Comparison of ENCODE assay signal across 27 mouse cellular contexts in genomic region chr15:93548297-93548696, GRCm38 (mm10).
"Had no signal": no experiment of that assay in that cellular context is flagged by ENCODE, and none has a peak within 500 bp of the region (broad histone marks: within the 10 kb centered on the region; RNA-seq: fewer than 3 reads in every experiment).

No protein-coding gene starts in this region.

- ATAC-seq: hindbrain, embryonic 16.5 days; intestine, embryonic 16.5 days; liver, postnatal 0 days had no signal

- H3K9me3 ChIP-seq: heart, embryonic 13.5 days; heart, embryonic 15.5 days; hindbrain, embryonic 10.5 days; hindbrain, embryonic 12.5 days; kidney, embryonic 15.5 days; limb, embryonic 10.5 days; limb, embryonic 12.5 days; liver, embryonic 13.5 days; liver, embryonic 15.5 days had no signal

- H3K4me2 ChIP-seq: heart, embryonic 11.5 days; heart, embryonic 13.5 days; heart, embryonic 15.5 days; hindbrain, embryonic 12.5 days; hindbrain, embryonic 14.5 days; kidney, embryonic 15.5 days; limb, embryonic 12.5 days; liver, embryonic 13.5 days; liver, embryonic 15.5 days had no signal

- H3K9ac ChIP-seq: heart, embryonic 13.5 days; heart, embryonic 15.5 days; hindbrain, embryonic 12.5 days; hindbrain, embryonic 14.5 days; kidney, embryonic 15.5 days; limb, embryonic 12.5 days; liver, embryonic 13.5 days; liver, embryonic 15.5 days; liver, postnatal 0 days had no signal

- H3K4me3 ChIP-seq: heart, adult 2 months; heart, embryonic 13.5 days; heart, embryonic 15.5 days; hindbrain, embryonic 10.5 days; hindbrain, embryonic 12.5 days; kidney, embryonic 15.5 days; limb, embryonic 10.5 days; limb, embryonic 12.5 days; liver, embryonic 13.5 days; liver, embryonic 15.5 days had no signal

- H3K27me3 ChIP-seq: heart, embryonic 13.5 days; heart, embryonic 15.5 days; hindbrain, embryonic 12.5 days; kidney, embryonic 15.5 days; limb, embryonic 12.5 days; liver, embryonic 13.5 days; liver, embryonic 15.5 days had no signal

- DNase-seq: gastrocnemius, postnatal 14 days; gastrocnemius, postnatal 36 days; heart, adult 2 months; heart, postnatal 4 days; kidney, adult 11 months; kidney, adult 2 months; kidney, adult 9 months; kidney, postnatal 14 days; kidney, postnatal 36 days; layer of hippocampus, adult 9-11 months; layer of hippocampus, postnatal 36 days; liver; liver, embryonic 13.5 days; liver, postnatal 0 days had no signal

- H3K27ac ChIP-seq: heart, adult 2 months; heart, embryonic 15.5 days; hindbrain, embryonic 10.5 days; hindbrain, embryonic 12.5 days; hindbrain, embryonic 14.5 days; kidney, embryonic 15.5 days; kidney, postnatal 0 days; limb, embryonic 10.5 days; limb, embryonic 12.5 days; liver, embryonic 13.5 days; liver, embryonic 15.5 days had no signal

- H3K36me3 ChIP-seq: heart, embryonic 15.5 days; hindbrain, embryonic 10.5 days; hindbrain, embryonic 12.5 days; kidney, embryonic 15.5 days; liver, embryonic 13.5 days; liver, embryonic 15.5 days had no signal
